Mouse (Mus musculus): ENCODE results near the gene Ccdc84. TPM values are rescaled to one million over a fixed set of nuclear protein-coding genes. Genes with fewer than 3 reads are reported as not detected.

The Ccdc84 gene
- polyA plus RNA-seq, 1 experiment = 15.6 TPM

DNA sequence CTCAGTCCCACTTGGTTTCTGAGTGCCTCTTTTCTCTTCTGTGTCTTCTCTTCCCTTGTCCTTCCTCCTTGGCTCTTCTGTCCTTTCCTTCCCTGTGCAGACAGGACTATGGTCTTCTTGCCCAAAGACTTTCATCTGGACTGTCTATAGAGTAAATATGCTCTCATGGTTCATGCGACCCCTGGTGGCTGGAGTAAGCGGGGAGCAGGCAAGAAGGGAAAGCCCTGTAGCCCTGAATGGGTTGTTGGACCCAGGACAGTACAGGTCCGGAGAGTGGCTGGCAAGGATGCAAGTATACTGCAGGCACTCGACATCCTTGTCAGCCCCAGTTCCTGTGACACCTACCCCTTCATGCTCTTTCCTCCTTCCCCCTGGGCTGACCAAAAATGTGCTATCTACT, 26.9 kb downstream of the Ccdc84 start:
- no peak for TF ChIP-seq MAX (IDR thresholded peaks at IDR 0.05; ENCODE audit: low read depth)
- no peak for TF ChIP-seq REST (IDR thresholded peaks at IDR 0.05; ENCODE audit: insufficient read depth, insufficient read length)
- TF ChIP-seq POLR2A (IDR thresholded peaks at IDR 0.05; ENCODE audit: insufficient read length, low read depth) = no peak
- no peak for TF ChIP-seq TCF12 (IDR thresholded peaks at IDR 0.05; ENCODE audit: insufficient read depth, poor library complexity, severe bottlenecking)
- no peak for TF ChIP-seq POLR2AphosphoS2 (IDR thresholded peaks at IDR 0.05; ENCODE audit: insufficient read length, low read depth)
- no peak for TF ChIP-seq SRF (IDR thresholded peaks at IDR 0.05; ENCODE audit: control insufficient read depth, insufficient read length, low read depth)
- no peak for TF ChIP-seq USF1 (IDR thresholded peaks at IDR 0.05; ENCODE audit: low read depth)
- no peak for TF ChIP-seq MYOD1 (IDR thresholded peaks at IDR 0.05; ENCODE audit: control insufficient read depth in 1 of 3, insufficient read length in 2 of 3, low read depth in 2 of 3)
- no peak for TF ChIP-seq E2F4 (IDR thresholded peaks at IDR 0.05; ENCODE audit: insufficient read depth)
- peaks cover 25% of the 10 kb centered on the region for H3K36me3 ChIP-seq (ENCODE audit: control insufficient read depth, insufficient read depth)
- no peaks in the 10 kb centered on the region for H3K27me3 ChIP-seq (ENCODE audit: control insufficient read depth, insufficient read depth, insufficient read length)

DNA sequence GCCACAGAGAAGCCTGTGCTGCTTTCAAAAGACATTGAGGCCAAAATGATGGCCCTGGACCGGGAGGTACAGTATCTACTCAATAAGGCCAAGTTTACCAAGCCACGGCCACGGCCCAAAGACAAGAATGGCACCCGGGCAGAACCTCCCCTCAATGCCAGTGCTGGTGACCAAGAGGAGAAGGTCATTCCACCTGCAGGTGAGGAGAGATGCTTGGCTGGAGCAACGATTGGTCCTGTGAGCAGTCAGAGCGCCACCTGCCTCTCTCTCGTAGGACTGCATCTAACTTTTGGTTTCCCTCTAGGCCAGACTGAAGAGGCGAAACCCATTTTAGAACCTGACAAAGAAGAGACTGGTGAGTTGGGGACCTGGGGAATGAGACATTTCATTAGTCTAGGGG, 29.1 kb downstream of the Ccdc84 start:
- no peaks in the 10 kb centered on the region for H3K79me2 ChIP-seq (ENCODE audit: control insufficient read depth, insufficient read depth)
- H3K27me3 ChIP-seq (ENCODE audit: control insufficient read depth, insufficient read depth, insufficient read length) = no peaks in the 10 kb centered on the region
- no peak overlapping the region for H3K4me2 ChIP-seq (ENCODE audit: low read depth)
- H3K36me3 ChIP-seq (ENCODE audit: control insufficient read depth, insufficient read depth) = peaks cover 29% of the 10 kb centered on the region
- TF ChIP-seq POLR2A (IDR thresholded peaks at IDR 0.05; ENCODE audit: insufficient read length, low read depth) (no peak), POLR2AphosphoS2 (IDR thresholded peaks at IDR 0.05; ENCODE audit: insufficient read length, low read depth) (no peak), CEBPB (IDR thresholded peaks at IDR 0.05; ENCODE audit: insufficient read depth, poor library complexity, severe bottlenecking) (no peak), MYOD1 (IDR thresholded peaks at IDR 0.05; ENCODE audit: control insufficient read depth in 1 of 3, insufficient read length in 2 of 3, low read depth in 2 of 3) (no peak), TCF12 (IDR thresholded peaks at IDR 0.05; ENCODE audit: insufficient read depth, poor library complexity, severe bottlenecking) (no peak), REST (IDR thresholded peaks at IDR 0.05; ENCODE audit: insufficient read depth, insufficient read length) (no peak), USF1 (IDR thresholded peaks at IDR 0.05; ENCODE audit: low read depth) (no peak)
- no peak overlapping the region for H3K4me3 ChIP-seq
- no peak overlapping the region for H3ac ChIP-seq (ENCODE audit: control insufficient read depth, insufficient read length)

More for the DNA sequence above, 26.9 kb downstream of the Ccdc84 start:
- no peak overlapping the region for H3K4me3 ChIP-seq
- no peak overlapping the region for H3ac ChIP-seq (ENCODE audit: control insufficient read depth, insufficient read length)
- no peak overlapping the region for H3K4me2 ChIP-seq (ENCODE audit: low read depth)
- no peaks in the 10 kb centered on the region for H3K79me2 ChIP-seq (ENCODE audit: control insufficient read depth, insufficient read depth)

DNA sequence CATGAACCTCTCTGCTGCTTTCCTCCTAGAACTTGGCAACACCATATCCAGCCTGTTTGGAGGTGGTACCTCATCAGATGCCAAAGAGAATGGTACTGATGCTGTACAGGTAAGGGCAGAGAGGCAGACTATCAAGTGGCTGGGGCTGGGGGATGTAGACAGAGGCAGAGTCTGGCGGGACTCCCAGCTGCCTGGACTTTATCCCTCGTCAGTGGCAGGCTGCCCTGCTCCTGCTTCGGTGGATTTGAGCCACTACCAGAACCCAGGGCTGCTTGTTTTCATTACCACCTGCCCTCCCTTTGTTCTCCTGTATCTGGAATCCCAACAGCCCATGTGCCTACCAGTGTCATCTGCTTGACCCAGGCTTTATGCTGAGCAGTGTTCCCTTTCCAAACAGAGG, 31.1 kb downstream of the Ccdc84 start:
- H3K27me3 ChIP-seq (ENCODE audit: control insufficient read depth, insufficient read depth, insufficient read length) = no peaks in the 10 kb centered on the region
- no peak overlapping the region for H3ac ChIP-seq (ENCODE audit: control insufficient read depth, insufficient read length)
- H3K4me3 ChIP-seq = no peak overlapping the region
- no peak overlapping the region for H3K4me2 ChIP-seq (ENCODE audit: low read depth)
- no peak for TF ChIP-seq MAX (IDR thresholded peaks at IDR 0.05; ENCODE audit: low read depth)
- TF ChIP-seq MYOD1 (IDR thresholded peaks at IDR 0.05; ENCODE audit: control insufficient read depth in 1 of 3, insufficient read length in 2 of 3, low read depth in 2 of 3) = no peak
- TF ChIP-seq E2F4 (IDR thresholded peaks at IDR 0.05; ENCODE audit: insufficient read depth) = no peak
- no peak for TF ChIP-seq POLR2A (IDR thresholded peaks at IDR 0.05; ENCODE audit: insufficient read length, low read depth)
- TF ChIP-seq USF1 (IDR thresholded peaks at IDR 0.05; ENCODE audit: low read depth) = no peak
- no peak for TF ChIP-seq SRF (IDR thresholded peaks at IDR 0.05; ENCODE audit: control insufficient read depth, insufficient read length, low read depth)
- TF ChIP-seq CEBPB (IDR thresholded peaks at IDR 0.05; ENCODE audit: insufficient read depth, poor library complexity, severe bottlenecking) = no peak
- TF ChIP-seq MYOG (IDR thresholded peaks at IDR 0.05; ENCODE audit: control insufficient read depth in 1 of 3, insufficient read depth in 1 of 3, insufficient read length in 2 of 3, low read depth in 2 of 3) = no peak
- TF ChIP-seq TCF3 (IDR thresholded peaks at IDR 0.05; ENCODE audit: insufficient read length, low read depth) = no peak
- no peak for TF ChIP-seq REST (IDR thresholded peaks at IDR 0.05; ENCODE audit: insufficient read depth, insufficient read length)
- TF ChIP-seq POLR2AphosphoS2 (IDR thresholded peaks at IDR 0.05; ENCODE audit: insufficient read length, low read depth) = no peak
- no peak for TF ChIP-seq TCF12 (IDR thresholded peaks at IDR 0.05; ENCODE audit: insufficient read depth, poor library complexity, severe bottlenecking)
- no peaks in the 10 kb centered on the region for H3K79me2 ChIP-seq (ENCODE audit: control insufficient read depth, insufficient read depth)
- peaks cover 38% of the 10 kb centered on the region for H3K36me3 ChIP-seq (ENCODE audit: control insufficient read depth, insufficient read depth)

DNA sequence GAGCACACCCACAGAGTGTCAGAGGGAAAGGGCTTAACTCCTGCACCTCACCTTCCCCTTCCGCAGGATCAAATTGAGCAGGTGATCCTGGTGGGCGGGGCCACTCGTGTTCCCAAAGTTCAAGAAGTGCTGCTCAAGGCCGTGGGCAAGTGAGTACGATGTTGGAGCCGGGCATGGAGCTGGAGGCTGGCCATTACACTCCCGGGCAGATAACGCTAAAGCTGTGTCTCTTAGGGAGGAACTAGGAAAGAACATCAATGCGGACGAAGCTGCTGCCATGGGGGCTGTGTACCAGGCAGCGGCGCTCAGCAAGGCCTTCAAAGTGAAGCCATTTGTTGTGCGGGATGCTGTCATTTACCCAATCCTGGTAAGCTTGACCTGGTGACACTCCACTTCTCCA, 33.8 kb downstream of the Ccdc84 start:
- Histone ChIP-seq H3K36me3 (ENCODE audit: control insufficient read depth, insufficient read depth) (peaks cover 32% of the 10 kb centered on the region), H3K79me2 (ENCODE audit: control insufficient read depth, insufficient read depth) (peaks cover 20% of the 10 kb centered on the region), H3K4me2 (ENCODE audit: low read depth) (no peak overlapping the region), H3ac (ENCODE audit: control insufficient read depth, insufficient read length) (no peak overlapping the region), H3K4me3 (no peak overlapping the region), H3K27me3 (ENCODE audit: control insufficient read depth, insufficient read depth, insufficient read length) (no peaks in the 10 kb centered on the region)
- TF ChIP-seq POLR2A (IDR thresholded peaks at IDR 0.05; ENCODE audit: insufficient read length, low read depth) = no peak
- no peak for TF ChIP-seq TCF12 (IDR thresholded peaks at IDR 0.05; ENCODE audit: insufficient read depth, poor library complexity, severe bottlenecking)
- no peak for TF ChIP-seq REST (IDR thresholded peaks at IDR 0.05; ENCODE audit: insufficient read depth, insufficient read length)
- no peak for TF ChIP-seq MYOG (IDR thresholded peaks at IDR 0.05; ENCODE audit: control insufficient read depth in 1 of 3, insufficient read depth in 1 of 3, insufficient read length in 2 of 3, low read depth in 2 of 3)
- TF ChIP-seq E2F4 (IDR thresholded peaks at IDR 0.05; ENCODE audit: insufficient read depth) = no peak
- TF ChIP-seq POLR2AphosphoS2 (IDR thresholded peaks at IDR 0.05; ENCODE audit: insufficient read length, low read depth) = no peak
- no peak for TF ChIP-seq SRF (IDR thresholded peaks at IDR 0.05; ENCODE audit: control insufficient read depth, insufficient read length, low read depth)

DNA sequence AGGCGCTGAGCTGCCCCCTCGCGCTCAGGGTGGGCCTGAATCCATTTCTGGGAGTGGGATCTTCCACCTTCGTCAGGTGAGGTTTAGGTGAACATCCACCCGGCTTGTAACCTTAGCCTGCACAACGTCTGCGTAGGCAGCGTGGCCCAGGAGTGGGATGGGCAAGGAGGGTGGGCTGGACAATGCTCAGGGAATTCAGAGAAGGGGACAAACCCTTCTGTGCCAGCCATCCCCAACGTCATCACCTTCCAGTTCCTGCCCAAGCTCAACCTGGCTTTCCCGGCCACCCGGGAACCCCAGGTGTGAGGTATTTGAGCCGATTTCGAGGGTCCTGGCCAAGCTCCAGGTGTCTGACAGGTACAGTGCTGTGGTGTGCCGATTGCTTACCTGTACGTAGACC, 38.5 kb downstream of the Ccdc84 start:
- H3K27me3 ChIP-seq (ENCODE audit: control insufficient read depth, insufficient read depth, insufficient read length) = no peaks in the 10 kb centered on the region
- TF ChIP-seq POLR2A (IDR thresholded peaks at IDR 0.05; ENCODE audit: insufficient read length, low read depth) = no peak
- TF ChIP-seq SRF (IDR thresholded peaks at IDR 0.05; ENCODE audit: control insufficient read depth, insufficient read length, low read depth) = no peak
- TF ChIP-seq E2F4 (IDR thresholded peaks at IDR 0.05; ENCODE audit: insufficient read depth) = no peak
- TF ChIP-seq TCF12 (IDR thresholded peaks at IDR 0.05; ENCODE audit: insufficient read depth, poor library complexity, severe bottlenecking) = no peak
- no peak for TF ChIP-seq TCF3 (IDR thresholded peaks at IDR 0.05; ENCODE audit: insufficient read length, low read depth)
- TF ChIP-seq MYOD1 (IDR thresholded peaks at IDR 0.05; ENCODE audit: control insufficient read depth in 1 of 3, insufficient read length in 2 of 3, low read depth in 2 of 3) = no peak
- no peak for TF ChIP-seq REST (IDR thresholded peaks at IDR 0.05; ENCODE audit: insufficient read depth, insufficient read length)
- no peak for TF ChIP-seq MYOG (IDR thresholded peaks at IDR 0.05; ENCODE audit: control insufficient read depth in 1 of 3, insufficient read depth in 1 of 3, insufficient read length in 2 of 3, low read depth in 2 of 3)
- TF ChIP-seq POLR2AphosphoS2 (IDR thresholded peaks at IDR 0.05; ENCODE audit: insufficient read length, low read depth) = no peak
- no peak for TF ChIP-seq CEBPB (IDR thresholded peaks at IDR 0.05; ENCODE audit: insufficient read depth, poor library complexity, severe bottlenecking)
- no peak for TF ChIP-seq MAX (IDR thresholded peaks at IDR 0.05; ENCODE audit: low read depth)
- no peak for TF ChIP-seq USF1 (IDR thresholded peaks at IDR 0.05; ENCODE audit: low read depth)
- peak overlapping the region; percentile 88 for H3K4me3 ChIP-seq
- peaks cover 20% of the 10 kb centered on the region for H3K79me2 ChIP-seq (ENCODE audit: control insufficient read depth, insufficient read depth)
- H3K36me3 ChIP-seq (ENCODE audit: control insufficient read depth, insufficient read depth) = peaks cover 9% of the 10 kb centered on the region
- H3K4me2 ChIP-seq (ENCODE audit: low read depth) = peak overlapping the region; percentile 97
- peak overlapping the region; percentile 65 for H3ac ChIP-seq (ENCODE audit: control insufficient read depth, insufficient read length)
